Mouse (Mus musculus) heart, postnatal 4 days (tissue): ENCODE measurements at regions not wholly inside any gene's neighbourhood (a gene's known extent, or its start where the extent isn't known, plus 50 kb on each side); places are given as distances from the start of the nearest gene placed in this dataset.
"Not testable (repeated sequence)": the region's sequence is repeated elsewhere in the genome, so short reads cannot be mapped to it uniquely, and the experiment has no call there.

Source experiments
- DNase-seq: peaks from one replicate; pipeline ENCODE4 v3.0.0; 2021

DNA sequence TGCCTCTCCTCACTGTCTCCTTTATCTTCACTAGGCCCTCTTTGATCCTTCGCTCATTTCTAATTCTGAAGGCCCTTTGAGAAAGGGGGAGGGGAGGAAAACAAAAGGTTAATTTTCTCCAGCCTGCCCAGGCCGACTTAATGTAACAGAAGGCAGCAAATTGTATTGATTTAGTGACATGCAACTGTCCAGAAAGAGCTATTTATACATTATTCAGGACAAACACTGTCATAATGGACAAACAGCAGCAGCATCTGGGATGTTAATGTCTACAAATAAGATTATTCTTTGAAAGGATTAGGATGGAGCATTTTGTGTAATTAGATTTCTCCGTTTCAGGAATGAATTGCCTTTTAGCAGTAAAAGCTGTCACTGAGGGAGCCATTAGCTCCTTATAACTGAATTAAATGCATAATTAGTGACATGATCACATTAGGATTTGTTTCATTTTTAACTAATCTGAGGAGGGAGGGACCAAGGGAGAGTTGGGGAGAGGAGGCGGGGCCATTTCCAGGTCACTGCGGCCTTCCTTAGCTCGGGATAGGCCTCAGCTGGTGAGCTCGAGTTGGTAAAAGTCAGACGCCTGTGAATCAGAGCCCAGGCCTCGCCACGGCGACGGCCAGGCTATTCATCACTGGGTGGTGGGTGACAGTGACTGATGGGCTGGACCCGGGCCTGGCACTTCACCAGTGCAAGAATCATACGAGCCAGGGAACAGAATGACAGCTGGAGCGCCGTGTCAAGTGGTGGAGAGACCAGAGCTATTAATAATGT is 167.7 kb downstream of the Nkx6-1 start:
- no peak for DNase-seq

DNA sequence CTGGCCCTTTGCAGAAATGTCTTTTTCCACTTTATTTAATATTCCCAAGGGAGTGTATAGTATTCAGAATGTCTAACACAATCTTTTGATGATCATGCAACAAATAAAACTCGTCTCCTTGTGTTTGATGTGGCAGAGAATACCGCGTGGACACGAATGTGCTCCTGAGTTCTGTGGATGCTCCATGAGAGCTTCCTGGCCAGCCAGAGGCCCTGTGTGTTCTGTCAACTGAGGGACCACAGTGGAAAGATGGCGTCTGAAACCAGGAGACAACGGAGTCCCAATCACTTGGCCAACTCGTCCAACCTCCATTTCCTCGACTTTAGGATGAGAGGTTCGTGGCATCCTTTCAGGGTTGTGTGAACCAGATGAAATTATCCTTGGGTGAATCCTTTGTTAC is 168.6 kb downstream of the Nkx6-1 start:
- no peak for DNase-seq

DNA sequence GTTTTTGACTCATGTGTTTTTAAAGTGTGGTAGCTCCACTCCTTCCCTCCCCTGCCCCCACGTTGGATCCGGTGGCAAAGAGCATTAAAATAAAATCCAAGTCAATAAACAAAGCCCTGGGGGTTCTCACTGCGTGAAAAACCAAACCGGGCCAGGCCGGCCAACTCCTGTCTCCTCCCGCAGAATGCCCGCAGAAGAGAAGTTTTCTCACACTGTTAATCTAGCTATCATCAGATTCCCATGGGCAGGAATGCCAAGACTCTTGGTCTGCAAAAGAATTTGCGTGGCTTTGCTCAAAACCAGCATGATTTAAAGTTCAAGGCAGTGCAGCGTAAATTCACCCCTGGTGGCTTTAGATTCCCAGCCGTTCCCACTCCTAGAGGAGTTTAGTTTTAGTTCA is 219.0 kb downstream of the Nkx6-1 start:
- DNase-seq, result no peak

DNA sequence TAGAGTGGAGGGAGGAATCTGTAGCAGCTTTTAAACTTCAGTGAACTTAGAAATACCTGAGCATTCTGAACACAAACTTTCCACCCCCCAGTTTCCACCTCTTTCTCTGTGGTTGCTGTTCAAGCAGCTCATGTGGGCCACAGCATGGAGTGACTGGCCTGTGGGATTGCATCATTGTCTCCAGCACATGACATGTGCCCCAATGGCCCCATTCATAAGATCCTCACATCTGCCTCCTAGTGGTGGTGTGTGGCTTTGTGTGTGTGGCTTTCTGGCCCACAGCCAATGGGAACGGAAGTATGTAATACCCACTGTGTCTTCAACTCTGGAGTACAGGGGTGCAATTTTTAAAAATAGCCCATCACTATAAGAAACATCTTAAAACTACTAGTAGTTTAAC is 223.0 kb downstream of the Nkx6-1 start:
- DNase-seq, result peak; percentile 39

DNA sequence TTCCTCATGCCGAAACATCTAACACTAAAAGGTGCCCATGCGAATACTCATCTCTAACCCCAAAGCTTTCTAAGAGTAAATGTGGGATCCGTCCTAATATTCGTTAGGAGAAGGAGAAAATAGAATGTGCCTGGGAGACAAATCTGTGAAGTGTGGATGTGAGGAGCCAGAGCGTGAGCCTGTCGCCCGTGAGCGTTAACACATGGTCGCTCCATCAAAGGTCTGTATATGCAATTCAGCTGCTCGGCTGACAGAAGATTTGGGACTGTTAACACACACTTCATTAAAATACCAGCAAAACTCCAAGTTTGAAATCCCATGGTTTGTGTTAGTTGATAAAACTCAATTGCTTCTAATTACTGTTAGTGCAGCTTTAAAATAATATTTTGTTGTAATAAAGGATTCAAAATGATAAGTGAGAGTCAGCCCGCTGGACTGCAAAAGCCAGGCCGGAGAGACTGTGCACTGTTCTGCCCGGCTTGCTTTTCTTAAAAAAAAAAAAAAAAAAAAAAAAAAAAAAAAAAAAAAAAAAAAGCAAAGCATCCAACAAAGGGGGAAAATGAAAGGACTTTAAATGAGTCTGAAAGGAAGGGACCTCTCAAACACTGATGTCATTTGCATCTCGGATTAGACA is 227.0 kb downstream of the Nkx6-1 start:
- no peak for DNase-seq

DNA sequence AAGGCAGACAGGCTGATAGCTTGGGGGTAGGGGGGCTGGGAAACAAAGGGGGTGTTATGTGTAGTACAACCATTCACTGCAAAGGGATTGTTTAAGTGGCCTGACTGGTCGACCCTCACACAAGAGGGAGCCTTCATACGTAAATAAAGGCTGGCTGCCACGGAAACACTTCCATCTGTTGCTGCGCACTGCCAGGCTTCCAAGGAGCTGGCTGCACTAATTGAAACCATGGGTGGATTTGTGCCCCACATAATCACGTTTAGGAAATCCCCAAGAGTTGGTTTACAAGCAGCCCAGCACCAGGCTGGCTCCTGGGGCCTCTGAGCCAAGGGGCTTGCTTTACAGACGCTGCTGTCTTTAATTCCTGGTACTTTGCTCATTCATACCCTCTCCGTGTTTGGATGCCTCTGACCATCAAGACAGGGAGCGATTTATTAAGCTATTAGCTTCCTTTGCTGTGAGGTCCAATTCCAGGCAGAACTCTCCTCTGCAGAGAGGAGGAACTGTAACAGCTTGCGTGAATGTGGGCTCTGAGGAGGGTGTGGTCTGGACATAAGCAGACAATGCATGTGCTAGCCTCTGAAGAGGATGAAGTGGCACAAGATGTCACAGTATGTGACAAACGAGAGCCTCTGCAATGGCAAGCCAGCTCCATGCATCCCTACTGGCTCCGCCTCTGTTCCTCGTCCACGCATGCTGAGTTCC is 238.6 kb downstream of the Nkx6-1 start:
- DNase-seq, result no peak

DNA sequence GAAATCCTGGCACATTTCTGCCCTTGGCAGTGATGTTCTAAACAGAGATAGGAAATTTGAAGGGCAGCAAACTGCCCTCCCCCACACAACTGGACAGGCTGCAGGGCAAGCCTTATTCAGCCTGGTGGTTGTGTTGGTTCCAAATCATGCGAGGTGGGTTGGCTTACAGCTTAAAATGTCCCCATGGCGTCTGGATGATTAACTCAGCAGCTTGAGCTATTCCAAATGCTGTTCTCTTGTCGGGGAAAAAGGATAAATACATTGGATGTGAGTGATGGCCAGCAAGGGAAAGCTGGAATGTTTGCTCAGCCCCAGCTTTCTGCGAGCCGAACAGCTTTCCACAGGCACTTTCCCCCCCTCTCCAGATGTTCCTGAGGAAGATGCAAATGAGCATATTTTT is 280.5 kb downstream of the Nkx6-1 start:
- no peak for DNase-seq

DNA sequence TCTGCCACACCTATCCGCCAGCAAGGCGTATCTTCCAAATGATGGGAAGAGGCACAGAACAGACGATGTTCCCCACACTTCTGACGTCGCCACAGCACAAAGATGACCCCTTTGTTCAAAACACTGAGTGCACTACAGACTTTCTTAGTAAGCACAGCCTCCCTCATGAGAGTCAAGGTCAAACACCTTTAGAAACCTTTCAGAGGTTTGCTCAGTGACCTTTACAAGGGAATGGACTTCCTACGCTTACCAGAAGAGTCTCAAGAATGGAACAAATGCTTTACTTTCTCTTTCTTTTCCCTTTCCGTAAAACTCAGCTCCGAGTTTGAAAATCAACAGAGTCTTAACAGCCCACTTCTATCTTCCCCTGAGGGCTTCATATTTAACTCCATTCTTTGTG is 283.4 kb downstream of the Nkx6-1 start:
- DNase-seq, result no peak

DNA sequence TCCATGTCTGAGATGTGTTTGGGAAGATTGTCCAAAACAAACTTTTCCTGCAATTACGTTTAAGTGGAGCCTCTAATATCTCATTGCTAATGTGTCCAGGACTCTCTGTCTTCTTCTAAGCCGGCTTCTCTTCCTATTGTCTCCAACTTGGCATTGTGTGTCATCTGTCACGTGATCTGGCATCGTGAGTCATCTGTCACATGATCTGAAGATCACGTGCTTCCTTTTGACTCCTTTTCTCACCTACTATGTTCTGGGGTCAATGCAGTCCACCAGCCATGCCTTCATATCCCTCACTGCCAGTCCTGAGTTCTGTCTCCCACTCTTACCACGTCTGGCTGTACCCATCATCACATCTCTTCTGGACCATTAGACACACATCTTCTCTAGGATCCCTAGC is 288.1 kb downstream of the Nkx6-1 start:
- no peak for DNase-seq

DNA sequence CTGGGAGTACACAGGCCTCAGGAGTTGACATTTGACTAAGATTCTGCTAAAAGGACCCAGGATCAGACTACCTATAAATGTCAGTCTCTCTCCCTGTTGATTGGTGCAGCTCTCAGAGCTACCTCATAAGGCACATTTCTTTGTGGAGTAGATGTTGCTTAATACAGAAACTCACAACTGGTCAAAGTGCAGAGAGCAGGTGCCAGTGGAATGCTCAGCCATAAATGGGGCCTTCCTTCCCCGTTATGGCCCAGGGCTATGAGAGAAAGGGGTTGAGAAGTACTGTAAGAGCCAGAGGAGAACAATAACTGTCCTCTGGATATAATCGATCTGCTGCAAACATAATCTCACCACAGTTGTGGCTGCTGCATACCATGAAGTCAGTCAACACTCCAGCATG is 290.7 kb downstream of the Nkx6-1 start:
- no peak for DNase-seq

DNA sequence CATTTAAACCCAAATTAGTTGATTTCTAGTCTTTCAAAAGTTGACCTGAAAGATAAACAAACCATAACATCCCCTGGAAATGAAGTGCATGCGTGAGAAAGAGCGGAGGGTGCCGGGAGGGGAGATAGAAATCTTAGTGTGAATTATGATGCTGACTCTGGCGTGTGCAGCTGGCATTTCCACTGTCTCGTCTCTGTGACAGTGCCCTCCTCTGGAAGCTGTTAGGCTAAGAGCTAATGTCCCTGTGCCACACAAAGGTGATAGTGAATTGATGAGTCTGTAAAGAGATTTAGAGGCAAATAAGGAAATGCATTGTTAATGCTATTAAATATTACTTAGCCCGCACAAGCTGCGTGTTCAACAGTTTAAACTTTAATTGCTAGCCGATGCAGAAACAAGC is 292.6 kb downstream of the Nkx6-1 start:
- no peak for DNase-seq

DNA sequence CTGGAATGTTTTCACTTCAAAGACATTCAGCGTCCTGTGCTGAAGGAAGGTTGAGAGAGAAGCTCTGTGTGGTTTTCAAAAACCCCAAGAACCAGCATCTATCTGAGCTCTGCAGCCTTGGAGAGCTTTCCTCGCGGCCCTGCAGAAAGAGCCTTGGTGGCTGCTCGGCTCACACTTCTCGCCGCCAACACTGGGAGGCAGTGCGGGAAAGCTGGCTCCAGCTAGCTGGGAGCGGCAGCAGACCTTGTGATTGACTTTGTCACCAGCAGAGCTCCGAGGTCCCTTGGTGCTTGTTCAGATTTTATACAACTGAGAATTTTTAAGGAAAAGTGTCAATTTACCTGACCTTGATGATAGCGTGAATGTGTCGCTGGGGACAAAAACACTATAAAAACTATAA is 299.4 kb downstream of the Nkx6-1 start:
- peak; percentile 63 for DNase-seq

DNA sequence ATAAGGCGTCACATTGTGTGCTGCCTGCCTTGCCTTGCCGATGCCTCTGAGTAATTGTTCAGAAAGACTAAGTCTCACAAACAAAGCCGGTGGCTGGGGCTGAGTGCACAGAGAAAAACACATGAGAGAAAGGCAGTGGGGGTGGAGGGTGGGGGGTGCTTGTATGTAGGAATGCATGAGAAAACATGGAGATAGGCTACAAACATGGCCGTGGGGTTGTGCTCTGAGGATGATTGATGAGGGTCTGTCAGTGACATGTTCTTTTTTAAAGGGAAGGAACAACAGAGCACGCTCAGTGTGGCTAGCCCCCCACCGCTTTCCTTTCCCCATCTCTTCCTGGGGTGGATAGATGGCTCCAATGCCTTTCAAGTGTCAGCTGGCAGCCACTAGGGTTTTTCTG is 304.8 kb downstream of the Nkx6-1 start:
- DNase-seq, result no peak

DNA sequence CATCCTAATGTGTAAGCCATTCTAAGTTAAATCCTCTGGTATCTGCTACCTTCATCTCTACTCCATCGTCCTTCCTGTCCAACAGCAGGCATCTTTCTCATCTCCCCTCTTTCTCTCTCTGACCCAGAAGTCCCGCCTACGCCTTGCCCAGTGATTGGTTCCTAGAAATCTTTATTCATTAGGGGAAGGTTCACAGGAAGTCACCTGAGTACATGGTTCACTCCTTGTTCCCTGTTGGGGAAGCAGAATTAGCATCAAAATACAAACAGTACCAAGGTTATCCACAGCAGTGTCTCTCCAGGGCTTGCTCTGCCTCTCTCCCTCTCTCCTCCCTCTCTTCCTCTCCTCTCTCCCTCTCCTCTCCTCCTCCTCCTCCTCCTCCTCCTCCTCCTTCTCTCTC is 319.4 kb downstream of the Nkx6-1 start:
- no peak for DNase-seq

DNA sequence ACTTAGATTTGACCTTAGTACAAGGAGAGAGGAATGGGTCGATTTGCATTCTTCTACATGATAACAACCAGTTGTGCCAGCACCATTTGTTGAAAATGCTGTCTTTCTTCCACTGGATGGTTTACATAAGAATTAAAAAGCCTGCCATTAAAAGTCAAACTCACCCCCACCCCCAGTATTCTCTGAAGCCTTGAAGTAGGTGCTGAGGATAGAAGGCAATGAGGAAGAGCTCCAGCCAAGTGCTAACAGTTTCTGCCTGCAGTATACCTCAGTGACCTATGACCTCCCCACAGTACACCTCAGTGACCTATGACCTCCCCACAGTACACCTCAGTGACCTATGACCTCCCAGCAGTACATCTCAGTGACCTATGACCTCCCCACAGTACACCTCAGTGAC is 328.4 kb downstream of the Nkx6-1 start:
- DNase-seq, result not testable (repeated sequence)

DNA sequence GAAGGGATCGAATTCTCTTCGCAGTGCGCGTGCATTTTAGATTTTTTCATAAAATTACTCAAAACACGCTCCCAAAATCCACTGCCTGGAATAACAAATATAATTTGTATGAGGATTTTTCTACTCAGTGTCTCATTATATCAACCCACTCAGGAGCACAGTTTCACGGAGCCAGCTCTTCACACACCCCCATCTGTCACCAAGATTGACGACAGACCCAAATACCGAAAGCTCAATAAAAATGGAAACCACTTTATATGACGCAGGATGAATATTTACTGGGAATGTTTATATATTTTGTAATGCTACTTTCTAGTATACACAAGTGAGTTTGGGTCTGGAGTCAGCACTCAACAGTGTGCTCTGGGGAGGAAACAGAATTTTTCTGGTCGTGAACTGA is 333.0 kb downstream of the Nkx6-1 start:
- DNase-seq, result no peak

DNA sequence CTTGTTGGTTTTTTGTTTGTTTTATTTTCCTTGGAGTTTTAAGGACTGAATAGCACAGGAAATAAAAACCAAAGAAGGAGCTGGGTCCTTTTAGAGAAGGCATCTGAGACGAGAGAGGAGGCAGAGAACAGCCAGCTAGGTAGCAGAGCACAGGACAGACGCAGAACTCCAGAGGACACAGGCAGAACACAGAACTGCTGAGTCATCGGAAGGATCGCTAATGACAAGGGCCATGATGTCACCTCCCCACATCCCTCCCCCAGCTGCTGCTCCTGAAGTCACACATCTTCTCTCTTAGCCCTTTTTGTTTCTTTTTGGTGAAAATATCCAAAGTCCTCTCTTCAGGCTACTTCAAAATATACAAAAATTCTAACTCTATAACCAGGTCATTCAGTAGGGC is 338.7 kb downstream of the Nkx6-1 start:
- DNase-seq, result no peak

DNA sequence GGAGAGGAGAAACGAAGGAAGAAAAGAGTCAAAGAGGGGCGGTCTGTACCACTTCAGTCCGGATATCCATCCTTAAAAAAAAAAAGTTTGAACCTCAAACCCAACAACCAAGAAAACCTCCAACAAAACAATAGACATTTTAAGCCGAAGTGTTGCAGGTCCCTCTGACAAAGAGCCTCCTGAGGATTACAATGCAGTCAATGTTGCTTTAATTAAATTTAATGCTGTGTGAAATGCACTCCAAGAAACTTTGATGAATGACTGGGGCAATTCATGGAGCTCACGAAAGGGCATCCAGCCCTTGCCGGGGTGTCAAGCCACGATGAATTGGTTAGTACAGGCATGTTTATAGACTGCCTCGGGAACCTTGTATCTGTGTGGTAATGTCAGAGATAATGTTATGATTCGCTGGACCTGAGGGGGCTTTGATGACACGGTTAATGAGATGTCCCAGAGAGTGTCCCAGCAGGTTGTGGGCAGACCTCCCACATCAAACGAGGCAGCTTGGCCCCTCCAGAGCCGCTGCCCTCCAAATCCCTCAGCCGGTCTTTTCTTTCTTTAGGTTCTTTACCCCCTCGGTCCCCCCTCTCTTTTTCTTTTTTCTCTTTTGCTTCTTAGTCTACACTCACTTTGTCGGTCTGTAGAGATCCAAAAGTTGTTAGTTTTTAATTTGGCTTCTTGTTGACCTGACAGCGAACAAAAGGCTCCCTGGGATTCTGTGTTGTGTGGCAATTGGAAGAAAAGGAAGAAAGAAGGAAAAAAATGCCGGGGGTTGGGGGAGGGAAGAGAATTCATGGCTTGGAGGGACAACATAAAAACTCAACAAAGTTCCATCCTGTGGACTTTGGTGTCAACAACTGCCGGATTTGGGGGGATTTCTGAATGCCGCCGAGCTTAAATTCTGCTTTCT is 341.5 kb downstream of the Nkx6-1 start:
- DNase-seq, result no peak

DNA sequence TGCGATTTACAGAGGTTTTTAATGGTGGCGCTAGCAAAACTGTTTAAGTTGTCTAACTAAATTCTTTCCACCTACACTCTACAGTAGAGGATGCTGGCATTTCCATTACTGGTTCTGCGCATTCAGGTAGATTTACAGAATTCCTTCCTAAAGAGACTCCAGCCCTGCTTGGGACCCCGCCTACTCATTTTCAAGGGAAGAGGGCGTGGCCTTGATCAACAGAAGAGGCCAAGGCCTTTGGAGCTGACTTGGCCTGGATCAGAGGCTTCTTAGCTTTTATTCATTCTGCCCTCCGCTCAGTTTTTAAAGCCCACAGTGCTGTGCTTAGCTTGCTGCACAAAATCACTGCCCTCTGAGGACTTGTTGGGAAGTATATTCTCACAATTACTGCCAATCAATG is 364.8 kb downstream of the Nkx6-1 start:
- no peak for DNase-seq

DNA sequence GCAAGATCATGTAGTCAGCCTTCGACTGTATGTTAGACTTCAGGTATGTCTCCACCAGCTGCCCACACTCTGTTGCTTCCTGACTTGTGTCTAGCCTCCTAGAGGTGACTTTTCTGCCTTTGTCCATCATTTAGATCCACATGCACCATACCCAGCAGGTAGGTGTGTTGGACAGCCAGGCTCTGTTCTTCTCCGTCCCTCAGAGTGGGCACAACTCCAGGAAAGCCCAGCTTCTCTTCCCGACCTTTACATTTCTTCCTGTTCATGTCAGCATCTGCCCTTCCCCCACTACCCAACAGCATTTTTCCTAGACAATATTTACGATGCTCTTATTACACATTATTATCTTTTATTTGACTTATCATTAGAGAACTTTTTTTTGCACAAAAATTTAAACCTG is 366.4 kb downstream of the Nkx6-1 start:
- no peak for DNase-seq

DNA sequence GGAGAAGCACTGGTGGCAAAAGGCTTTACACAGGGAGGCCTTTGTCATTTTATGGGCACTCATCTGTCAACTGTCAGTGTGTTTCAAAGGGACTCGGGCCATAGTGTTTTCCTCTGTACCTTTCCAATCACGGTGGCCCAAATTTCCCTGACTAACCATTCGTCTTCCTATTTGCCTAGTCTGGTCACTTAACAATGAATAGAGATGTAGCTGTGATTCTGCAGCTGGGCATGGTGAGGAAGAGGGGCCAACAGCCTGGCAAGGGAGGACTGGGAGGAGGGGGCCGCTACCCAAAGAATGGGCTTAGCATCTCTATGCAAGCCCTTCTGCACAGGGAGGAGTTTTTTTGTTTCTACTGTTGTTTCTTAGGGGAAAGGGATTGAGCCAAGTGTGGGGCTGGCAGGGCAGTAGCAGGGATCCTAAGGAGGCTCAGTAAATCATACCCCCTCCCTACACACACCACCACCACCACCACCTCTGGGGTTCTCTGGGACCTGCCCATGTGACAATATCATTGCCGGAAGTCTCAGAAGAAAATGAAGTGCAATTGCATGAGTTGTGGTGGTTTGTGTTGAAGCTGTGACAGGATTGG is 367.2 kb downstream of the Nkx6-1 start:
- no peak for DNase-seq

DNA sequence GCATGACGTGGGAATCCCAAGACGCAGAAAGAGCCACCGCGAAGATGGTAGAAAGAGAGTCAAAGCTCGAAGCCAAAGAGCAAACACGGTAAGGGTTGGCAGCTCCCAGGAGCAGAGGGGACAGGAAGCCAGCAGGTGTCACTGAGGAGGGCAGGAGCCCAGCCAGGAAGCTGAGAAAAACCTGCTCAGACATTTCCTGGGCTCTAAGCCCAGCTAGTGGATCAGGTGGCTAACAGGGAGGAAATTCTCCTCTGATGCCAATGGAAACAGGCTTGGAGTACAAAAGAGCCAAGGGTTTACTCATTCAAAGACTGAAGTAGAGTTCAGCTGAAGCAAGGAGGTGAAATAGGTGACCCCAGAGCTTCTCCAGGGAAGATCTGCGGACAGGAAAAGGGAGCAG is 368.9 kb downstream of the Nkx6-1 start:
- DNase-seq, result peak; percentile 19
